Mouse (Mus musculus) c-Kit-positive CD71-positive TER-119-positive erythroid progenitor cells, embryonic 14.5 days (primary cell): ENCODE results near the gene Glis1.
A peak's percentile ranks its signal among the peaks of the same experiment; 100 is the strongest.

ENCODE experiments used
- DNase-seq: peaks from one replicate; pipeline ENCODE4 v3.0.0-alpha.2; 2013; ENCODE audit warnings: low spot score

The Glis1 gene

DNA sequence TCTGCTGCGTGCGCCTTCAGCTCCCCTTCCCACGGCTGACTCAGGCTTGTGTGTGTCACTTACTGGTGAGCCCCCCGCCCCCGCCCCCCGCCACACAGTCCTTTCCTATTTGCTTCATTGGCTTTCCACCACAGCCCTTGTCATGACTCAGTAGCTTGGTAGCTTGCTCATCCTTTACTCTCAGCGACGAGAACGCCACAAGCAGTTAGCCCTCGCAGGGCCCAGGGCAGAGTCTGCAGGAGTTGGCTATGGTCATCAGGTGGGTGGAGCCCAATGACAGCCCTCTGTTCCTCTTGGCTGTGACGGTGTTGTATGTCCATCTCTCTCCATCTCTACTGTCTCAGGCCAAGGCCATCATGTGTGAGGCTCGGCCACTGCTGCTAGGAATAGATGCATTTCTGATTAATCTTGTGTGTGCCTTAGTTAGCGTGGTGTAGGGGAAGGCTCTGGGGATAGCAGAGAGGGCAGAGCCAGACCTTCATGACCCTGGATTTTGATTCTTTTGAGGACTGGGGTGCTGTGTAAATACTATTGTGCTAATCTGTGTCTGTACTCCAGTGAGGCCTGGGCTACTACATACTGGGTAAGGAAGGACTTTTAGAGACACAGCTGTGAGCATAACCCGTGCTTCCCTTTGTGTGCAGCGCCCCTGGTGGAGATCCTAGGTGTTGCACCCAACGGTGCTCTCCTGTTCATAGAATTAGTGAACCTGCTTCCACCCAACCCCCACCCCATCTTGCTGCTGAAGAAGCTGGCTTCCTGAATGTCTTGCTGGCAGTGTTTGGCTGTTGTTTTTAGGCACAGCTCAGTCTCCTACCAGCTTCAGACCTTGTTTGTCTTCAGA lies 19.0 kb downstream of the Glis1 start:
- peak; percentile 74 for DNase-seq

DNA sequence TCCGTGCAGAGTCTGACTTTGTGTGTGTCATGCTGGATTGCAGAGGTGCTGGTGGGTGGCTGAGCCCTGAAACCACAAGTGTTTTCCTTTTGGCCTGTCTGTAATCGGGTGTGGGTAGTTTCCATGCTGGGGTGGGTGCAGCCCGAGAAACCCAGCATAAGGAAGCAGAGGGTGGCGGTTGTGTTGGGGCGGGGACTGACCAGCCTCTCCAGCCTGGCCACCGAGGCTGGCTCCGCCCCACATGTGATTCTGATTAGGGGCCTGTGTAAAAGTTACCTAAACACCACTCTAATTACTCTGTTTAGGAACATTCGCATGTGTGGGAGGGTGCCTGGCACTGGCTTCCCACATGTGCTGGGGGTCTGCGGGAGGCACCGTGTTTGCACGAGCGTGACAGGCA lies 23.2 kb downstream of the Glis1 start:
- peak; percentile 24 for DNase-seq

DNA sequence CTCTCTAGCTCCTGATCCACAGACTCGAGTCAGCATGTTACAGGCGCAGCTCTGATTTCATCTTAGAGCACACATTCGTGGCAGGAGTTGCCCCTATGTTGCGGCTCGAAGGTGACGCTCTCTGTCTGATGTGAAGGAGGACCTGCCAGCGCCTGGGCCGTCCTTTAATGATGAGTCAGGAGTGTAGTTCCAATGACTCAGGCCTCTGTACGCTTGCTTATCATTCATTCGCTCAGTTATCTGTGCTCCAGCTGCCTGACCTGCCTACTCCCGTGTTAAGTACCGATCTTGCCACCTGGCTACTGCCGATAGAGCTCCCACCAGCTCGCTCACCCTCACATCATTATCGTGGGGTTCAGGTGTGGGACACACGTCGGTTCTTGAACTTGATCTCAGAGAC lies 24.5 kb downstream of the Glis1 start:
- peak; percentile 76 for DNase-seq

GRCm38 (mm10) chr4:107459461-107459860 lies 25.1 kb downstream of the Glis1 start:
- DNase-seq, result no peak

GRCm38 (mm10) chr4:107460468-107460867 lies 26.1 kb downstream of the Glis1 start:
- no peak for DNase-seq

DNA sequence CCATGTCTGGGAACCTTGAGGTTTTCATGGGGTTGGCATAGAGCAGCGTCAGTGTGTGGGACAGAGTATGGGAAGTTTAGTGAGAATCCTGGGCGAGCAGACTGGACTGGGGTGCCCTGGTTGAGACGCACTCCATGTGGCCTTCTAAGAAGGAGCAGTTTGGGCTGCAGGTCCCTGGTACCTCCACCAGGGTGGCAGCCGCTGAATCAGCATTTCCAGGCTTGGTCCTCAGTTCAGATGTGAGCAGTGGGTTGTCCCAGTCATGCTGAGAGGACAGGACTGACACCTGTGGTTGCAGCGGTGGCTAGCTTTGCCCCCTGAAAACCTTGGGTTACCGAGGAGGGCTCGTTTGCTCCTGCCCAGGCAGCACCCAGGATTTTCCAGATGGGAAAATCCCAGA lies 33.4 kb downstream of the Glis1 start:
- no peak for DNase-seq

DNA sequence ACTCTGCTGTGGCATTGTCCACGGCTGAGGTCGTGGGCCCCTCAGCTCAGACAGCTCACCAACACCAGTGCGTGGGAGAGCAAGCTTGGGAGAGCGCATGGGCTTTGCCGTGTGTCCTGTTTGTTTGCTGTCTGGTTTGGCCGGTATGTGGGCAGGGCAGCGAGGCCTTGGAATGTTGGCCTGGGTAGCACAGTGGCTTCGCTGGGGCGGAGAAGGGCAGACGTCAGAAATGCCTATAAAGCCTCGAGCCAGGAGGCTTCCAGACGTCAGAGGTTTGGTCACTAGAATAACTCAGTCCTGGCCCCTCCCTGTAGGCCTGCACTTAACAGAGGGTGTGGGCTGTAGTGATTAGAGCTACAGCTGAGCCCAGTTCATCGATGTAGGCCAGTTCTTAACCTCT lies 33.9 kb downstream of the Glis1 start:
- DNase-seq, result no peak

- no peak for DNase-seq
These were observed 34.4 kb downstream of the Glis1 start for GRCm38 (mm10) chr4:107468768-107469167.

DNA sequence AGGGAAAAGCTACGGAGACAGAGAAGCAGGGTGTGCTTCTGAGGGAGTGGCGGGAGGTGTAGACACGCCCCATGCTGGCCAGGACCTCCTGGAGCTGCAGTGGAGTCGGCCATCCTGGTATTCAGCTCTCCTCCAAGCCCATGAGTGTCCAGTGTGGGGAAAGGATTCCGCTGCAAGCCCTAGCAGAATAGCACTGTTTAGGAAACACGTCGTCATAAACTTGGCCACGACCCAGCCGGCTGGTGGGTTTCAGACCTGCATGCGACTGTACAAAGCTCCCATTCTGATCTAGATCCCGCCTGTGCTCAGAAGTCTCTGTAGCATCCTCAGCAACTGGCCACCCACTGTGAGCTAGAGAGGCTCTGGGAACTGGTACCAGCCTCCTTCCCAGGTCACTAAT lies 41.9 kb downstream of the Glis1 start:
- no peak for DNase-seq

GRCm38 (mm10) chr4:107479015-107479414 lies 44.6 kb downstream of the Glis1 start:
- DNase-seq, result no peak

DNA sequence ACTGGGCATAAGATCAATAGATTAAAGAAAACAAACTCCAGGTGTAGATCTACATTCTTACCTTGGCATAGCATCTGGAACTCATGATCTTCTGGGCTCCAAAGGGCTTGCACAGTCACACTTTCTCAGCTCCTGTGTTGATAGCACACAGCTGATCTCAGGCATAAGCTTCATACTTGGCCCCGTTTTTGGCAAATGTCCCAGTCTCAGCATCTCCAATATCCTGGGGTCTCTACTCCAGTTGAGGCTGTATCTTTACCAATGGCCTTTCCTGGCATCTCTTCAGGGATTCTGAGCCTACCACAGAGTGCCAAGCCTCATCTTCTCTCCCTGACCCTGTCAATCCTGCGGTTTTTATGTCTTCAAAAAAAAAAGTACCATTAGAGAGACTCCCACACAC lies 48.1 kb downstream of the Glis1 start:
- DNase-seq, result no peak

- no peak for DNase-seq
These were observed 49.3 kb downstream of the Glis1 start for GRCm38 (mm10) chr4:107483556-107484220.

GRCm38 (mm10) chr4:107484221-107484575 lies 49.8 kb downstream of the Glis1 start:
- no peak for DNase-seq

- no peak for DNase-seq
These were observed 51.5 kb downstream of the Glis1 start for GRCm38 (mm10) chr4:107485903-107486302.

DNA sequence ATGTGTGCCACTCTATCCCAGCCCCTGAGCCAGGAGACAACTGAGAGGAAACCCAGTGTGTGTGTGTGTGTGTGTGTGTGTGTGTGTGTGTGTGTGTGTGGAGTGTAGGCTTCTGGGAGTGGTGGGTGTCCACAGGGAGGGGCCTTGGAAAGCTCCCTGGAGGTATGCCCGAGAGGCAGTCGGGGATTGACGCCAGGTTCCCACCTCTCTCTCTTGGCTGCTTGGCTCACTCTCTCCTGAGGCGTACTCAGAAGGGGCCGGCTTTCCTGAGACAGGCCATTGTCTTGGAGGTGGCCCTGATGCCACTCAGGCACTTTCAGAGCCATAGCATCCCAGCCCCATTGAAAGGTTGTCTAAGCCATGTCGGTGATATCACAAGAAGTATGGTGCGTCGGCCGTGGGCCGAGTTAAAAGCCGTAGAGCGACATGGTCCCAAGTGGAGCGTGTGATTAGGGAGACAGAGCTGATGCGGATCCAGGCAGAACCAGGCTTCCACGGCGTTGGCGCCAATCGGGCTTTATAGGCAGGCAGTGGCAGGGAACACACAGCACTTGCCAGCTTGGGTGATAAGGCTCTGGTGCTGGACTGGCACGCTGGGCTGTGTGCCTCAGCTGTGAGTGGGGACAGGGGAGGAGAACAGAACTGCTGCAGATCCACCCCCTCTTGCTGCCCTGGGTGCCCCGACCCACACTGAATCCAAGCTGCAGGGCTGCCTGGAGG lies 54.9 kb downstream of the Glis1 start:
- no peak for DNase-seq

- DNase-seq, result no peak
These were observed 58.6 kb downstream of the Glis1 start for GRCm38 (mm10) chr4:107492991-107493390.

- no peak for DNase-seq
These were observed 61.5 kb downstream of the Glis1 start for GRCm38 (mm10) chr4:107495751-107496430.

DNA sequence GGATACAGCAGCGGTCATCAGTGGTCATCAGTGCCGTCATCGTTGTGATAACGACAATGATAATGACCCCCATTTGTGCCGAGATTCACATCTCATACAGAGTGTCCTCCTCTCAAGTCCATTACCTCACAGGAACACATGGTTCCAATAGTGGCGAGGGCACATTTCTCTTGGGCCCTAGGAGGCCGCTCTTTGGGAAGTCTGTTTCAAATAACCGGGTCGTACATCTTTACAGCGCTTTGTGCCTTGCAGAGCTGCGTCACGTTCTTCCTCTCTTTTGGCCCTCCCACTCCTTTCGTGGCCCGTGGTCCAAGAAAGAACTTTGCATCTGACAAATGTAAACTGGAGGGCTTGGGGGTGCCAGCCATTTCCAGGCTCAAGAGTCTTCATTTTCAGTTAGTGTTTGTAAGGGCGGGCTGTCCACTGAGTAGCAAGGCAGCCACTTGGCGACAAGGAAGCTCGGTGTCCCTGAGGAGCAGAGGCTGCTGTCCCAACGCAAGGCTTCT lies 63.1 kb downstream of the Glis1 start:
- no peak for DNase-seq

DNA sequence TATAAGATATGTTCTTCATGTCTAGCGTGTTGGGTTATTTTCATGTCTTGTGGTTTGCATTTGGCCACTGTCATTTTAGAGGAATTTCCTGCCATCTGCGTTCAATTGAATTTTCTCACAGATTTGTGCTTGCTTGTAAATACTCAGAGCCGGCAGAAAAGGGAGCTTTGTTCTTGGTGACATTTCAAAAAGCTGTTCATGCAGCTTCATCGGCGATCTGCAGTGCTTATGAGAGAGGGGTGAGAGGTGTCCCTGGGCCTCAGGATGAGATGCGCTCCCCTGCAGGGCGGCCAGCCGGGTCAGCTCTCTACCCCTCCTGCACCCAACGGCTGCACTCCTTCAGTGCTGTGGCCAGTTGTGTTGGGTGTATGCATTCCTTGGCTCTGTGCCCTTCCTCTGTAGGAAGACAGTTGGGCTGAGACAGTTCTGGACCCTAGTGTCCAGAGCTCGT lies 68.2 kb downstream of the Glis1 start:
- no peak for DNase-seq

DNA sequence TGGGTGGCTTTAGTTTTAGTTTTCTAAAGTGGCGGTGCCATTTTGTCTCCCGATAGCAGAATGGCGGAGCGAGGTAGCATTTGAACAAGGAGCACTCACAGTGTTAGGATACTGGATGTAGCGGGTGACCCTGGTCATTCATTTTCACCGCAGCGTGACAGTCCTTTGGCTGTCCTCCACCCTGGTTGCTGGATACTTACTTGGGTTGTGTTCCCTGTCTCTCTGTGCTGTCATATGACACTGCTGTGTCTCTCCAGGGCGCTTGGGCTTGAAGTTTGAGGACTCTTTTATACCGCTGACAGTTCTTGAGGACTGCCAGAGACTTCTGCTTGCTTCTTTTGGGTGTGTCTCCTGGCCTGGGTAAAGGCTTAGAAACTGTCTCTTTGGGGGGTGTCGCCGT lies 80.6 kb downstream of the Glis1 start:
- no peak for DNase-seq

- DNase-seq, result no peak
These were observed 81.2 kb downstream of the Glis1 start for GRCm38 (mm10) chr4:107515626-107516025.

DNA sequence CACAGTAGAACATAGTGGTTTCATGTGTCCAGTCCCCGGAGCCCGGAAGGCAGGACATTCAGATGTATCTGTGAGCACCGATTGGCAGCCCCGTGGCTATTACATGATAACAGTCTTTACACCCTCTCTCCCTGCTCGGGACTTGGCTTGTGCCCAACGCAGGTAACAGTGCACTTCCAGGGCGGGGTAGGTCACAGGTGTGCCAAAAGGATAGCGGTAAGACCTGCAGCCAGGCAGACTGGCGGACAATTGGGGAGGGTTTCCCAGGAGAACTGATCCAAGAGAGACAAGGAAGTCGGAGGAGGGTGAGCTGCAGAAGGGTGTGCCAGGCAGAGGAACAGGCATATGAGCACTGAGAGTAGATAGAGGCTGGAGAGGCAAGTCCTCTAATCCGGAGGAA lies 84.4 kb downstream of the Glis1 start:
- no peak for DNase-seq
